Mouse (Mus musculus) bone marrow macrophage, adult 2 months (primary cell): ENCODE measurements around the gene Blm.

ENCODE experiments used
- CTCF ChIP-seq: IDR thresholded peaks from 2 replicates; pipeline ENCODE4 v1.5.1; 2012; ENCODE audit warnings: low read depth, mild to moderate bottlenecking, low read length, moderate library complexity
- POLR2A ChIP-seq: IDR thresholded peaks from 2 replicates; pipeline ENCODE4 v1.6.1; 2012; ENCODE audit warnings: mild to moderate bottlenecking, low read depth, low read length, borderline replicate concordance

DNA sequence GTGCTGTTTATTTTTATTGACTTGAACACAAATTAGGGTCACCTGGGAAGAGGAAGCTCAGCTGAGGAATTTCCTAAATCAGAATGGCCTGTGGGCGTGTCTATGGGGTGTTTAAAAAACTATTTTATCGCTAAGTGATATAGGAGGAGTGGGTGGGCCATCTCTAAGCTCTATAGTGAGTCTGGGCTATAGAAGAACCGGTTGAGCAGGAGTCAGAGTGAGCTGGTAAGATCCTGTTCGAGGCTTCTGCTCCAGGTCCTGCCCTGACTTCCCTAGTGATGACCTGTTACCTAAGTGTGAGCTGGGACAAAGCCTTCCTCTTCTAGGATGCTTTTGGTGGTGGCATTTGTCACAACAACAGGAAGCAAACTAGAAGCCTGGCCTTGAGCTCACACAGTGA lies 94.2 kb downstream of the Blm start:
- TF ChIP-seq CTCF (no peak), POLR2A (no peak)
